Mouse (Mus musculus) myocyte (in vitro differentiated cells): Measurements from ENCODE around the gene Cdkl5. TPM values are rescaled to one million over a fixed set of nuclear protein-coding genes. Genes with fewer than 3 reads are reported as not detected.

Experiments
- H3K27me3 ChIP-seq: one replicate; pipeline ENCODE4 v1.6.1; 2011; ENCODE audit not compliant: control insufficient read depth, insufficient read depth, insufficient read length
- H3K36me3 ChIP-seq: one replicate; pipeline ENCODE4 v1.6.1; 2011; ENCODE audit not compliant: control insufficient read depth, insufficient read depth
- H3K4me2 ChIP-seq: one replicate; pipeline ENCODE4 v1.6.1; 2011; ENCODE audit warnings: low read depth, control low read depth
- H3K4me3 ChIP-seq: one replicate; pipeline ENCODE4 v1.5.1; 2011; ENCODE audit warnings: mild to moderate bottlenecking, control low read depth, moderate library complexity
- H3K79me2 ChIP-seq: one replicate; pipeline ENCODE4 v1.6.1; 2011; ENCODE audit not compliant: control insufficient read depth, insufficient read depth
- H3ac ChIP-seq: one replicate; pipeline ENCODE4 v1.6.1; 2011; ENCODE audit not compliant: control insufficient read depth, insufficient read length
- CEBPB ChIP-seq: IDR thresholded peaks from 2 replicates; pipeline ENCODE4 v1.6.1; 2011; ENCODE audit warnings: mild to moderate bottlenecking, moderate library complexity; ENCODE audit not compliant: poor library complexity, insufficient read depth, severe bottlenecking
- E2F4 ChIP-seq: IDR thresholded peaks from one replicate; pipeline ENCODE4 v1.6.1; 2011; ENCODE audit warnings: mild to moderate bottlenecking, control low read depth, moderate library complexity; ENCODE audit not compliant: insufficient read depth
- MAX ChIP-seq: IDR thresholded peaks from one replicate; pipeline ENCODE4 v1.6.1; 2011; ENCODE audit warnings: low read depth, mild to moderate bottlenecking, control low read depth
- MYOD1 ChIP-seq, 3 experiments: IDR thresholded peaks; one replicate each; pipeline ENCODE4 v1.6.1; 2011; ENCODE audit warnings: control low read depth in 2 of 3, low read depth in 2 of 3, mild to moderate bottlenecking in 2 of 3, moderate library complexity in 1 of 3; ENCODE audit not compliant: insufficient read length in 2 of 3, control insufficient read depth in 1 of 3
- MYOG ChIP-seq, 3 experiments: IDR thresholded peaks; one replicate each; pipeline ENCODE4 v1.6.1; 2011; ENCODE audit warnings: control low read depth in 2 of 3, low read depth in 2 of 3, mild to moderate bottlenecking in 2 of 3; ENCODE audit not compliant: insufficient read length in 2 of 3, control insufficient read depth in 1 of 3, insufficient read depth in 1 of 3
- POLR2A ChIP-seq: IDR thresholded peaks from one replicate; pipeline ENCODE4 v1.6.1; 2011; ENCODE audit warnings: low read depth, mild to moderate bottlenecking, control low read depth, moderate library complexity; ENCODE audit not compliant: insufficient read length
- POLR2AphosphoS2 ChIP-seq: IDR thresholded peaks from one replicate; pipeline ENCODE4 v1.6.1; 2011; ENCODE audit warnings: low read depth, control low read depth; ENCODE audit not compliant: insufficient read length
- REST ChIP-seq: IDR thresholded peaks from one replicate; pipeline ENCODE4 v1.6.1; 2011; ENCODE audit warnings: mild to moderate bottlenecking, control low read depth, moderate library complexity; ENCODE audit not compliant: insufficient read depth, insufficient read length
- SRF ChIP-seq: IDR thresholded peaks from one replicate; pipeline ENCODE4 v1.6.1; 2011; ENCODE audit warnings: low read depth; ENCODE audit not compliant: control insufficient read depth, insufficient read length
- TCF12 ChIP-seq: IDR thresholded peaks from one replicate; pipeline ENCODE4 v1.6.1; 2011; ENCODE audit warnings: mild to moderate bottlenecking, control low read depth; ENCODE audit not compliant: poor library complexity, insufficient read depth, severe bottlenecking
- TCF3 ChIP-seq: IDR thresholded peaks from one replicate; pipeline ENCODE4 v1.6.1; 2011; ENCODE audit warnings: low read depth, control low read depth; ENCODE audit not compliant: insufficient read length
- USF1 ChIP-seq: IDR thresholded peaks from one replicate; pipeline ENCODE4 v1.6.1; 2011; ENCODE audit warnings: low read depth, mild to moderate bottlenecking, control low read depth, moderate library complexity
- polyA plus RNA-seq: library from polyadenylated mRNA; unstranded; fragments of >200 nt; fragmentation: generic; extraction: Trizol; gene quantifications from one replicate; pipeline ENCODE4 v1.2.1, GENCODE M21; 2012; ENCODE audit warnings: missing spikeins

Cdkl5 gene
- polyA plus RNA-seq, 1 experiment = 0.43 TPM

DNA sequence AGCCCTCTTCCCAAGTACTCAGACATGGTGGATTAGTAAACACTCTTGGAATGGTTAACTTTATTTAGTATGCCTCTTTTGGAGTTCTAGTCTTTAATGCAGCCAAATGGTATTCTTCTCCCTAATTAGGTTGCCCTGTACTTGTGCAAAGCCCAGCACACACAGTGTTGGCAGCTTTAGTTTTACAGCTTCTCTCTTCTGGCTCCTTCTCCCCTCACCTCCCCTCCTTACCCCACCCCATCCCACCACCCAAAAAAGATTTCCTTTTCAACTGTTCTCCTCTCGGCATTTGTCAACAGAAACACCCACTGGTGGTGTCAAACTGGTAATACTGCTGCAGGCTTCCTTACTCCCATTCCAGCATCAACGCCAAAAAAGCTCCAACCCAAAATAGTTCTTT is 1.8 kb downstream of the Cdkl5 start:
- TF ChIP-seq REST (no peak), MAX (no peak), E2F4 (no peak), MYOD1 (IDR thresholded peaks at IDR 0.05; ENCODE audit: control insufficient read depth in 1 of 3, insufficient read length in 2 of 3, low read depth in 2 of 3) (no peak), POLR2A (no peak), POLR2AphosphoS2 (no peak), CEBPB (no peak), MYOG (IDR thresholded peaks at IDR 0.05; ENCODE audit: control insufficient read depth in 1 of 3, insufficient read depth in 1 of 3, insufficient read length in 2 of 3, low read depth in 2 of 3) (no peak), TCF3 (no peak), TCF12 (no peak), SRF (no peak), USF1 (no peak)
- Histone ChIP-seq H3K4me3 (no peak overlapping the region), H3ac (no peak overlapping the region), H3K27me3 (no peaks in the 10 kb centered on the region), H3K79me2 (no peaks in the 10 kb centered on the region), H3K4me2 (no peak overlapping the region), H3K36me3 (no peaks in the 10 kb centered on the region)

DNA sequence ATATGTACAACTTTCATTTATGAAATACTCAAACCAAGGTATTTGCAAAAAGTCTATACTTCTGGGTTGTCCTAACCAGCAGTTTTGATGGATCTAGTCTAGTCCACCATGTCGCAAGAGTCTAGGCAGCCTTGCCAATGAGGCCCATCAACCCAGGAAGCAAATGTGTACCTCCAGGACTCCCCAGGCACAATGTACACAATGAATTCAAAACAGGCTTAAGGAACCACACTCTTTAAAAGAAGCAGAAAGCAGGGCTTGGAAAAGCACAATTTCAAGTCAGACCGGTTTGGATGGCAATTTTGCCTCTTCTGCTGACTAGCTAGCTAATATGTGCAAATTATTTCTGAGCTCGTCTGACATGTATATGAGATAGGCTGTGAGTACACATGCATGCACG is 4.2 kb downstream of the Cdkl5 start:
- H3K4me2 ChIP-seq = no peak overlapping the region
- H3K4me3 ChIP-seq = no peak overlapping the region
- no peak for TF ChIP-seq USF1
- no peaks in the 10 kb centered on the region for H3K27me3 ChIP-seq
- no peaks in the 10 kb centered on the region for H3K36me3 ChIP-seq
- H3ac ChIP-seq = no peak overlapping the region
- no peaks in the 10 kb centered on the region for H3K79me2 ChIP-seq

DNA sequence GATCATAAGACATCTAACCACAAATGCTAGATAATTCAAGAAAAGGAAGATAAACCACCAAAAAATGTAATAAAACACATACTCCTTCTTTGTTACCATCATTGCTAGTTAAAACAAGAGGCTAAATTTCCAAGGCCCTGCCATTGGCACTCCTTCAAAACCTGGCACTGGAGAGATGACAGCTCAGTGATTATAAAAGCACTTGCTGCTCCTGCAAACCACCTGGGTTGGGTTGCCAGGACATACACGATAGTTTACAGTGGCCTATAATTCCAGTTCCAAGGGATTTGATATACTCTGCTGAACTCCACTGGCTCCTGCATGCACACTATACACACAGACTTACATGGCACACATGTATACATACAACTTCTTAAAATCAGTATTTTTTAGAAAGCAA is 16.6 kb downstream of the Cdkl5 start:
- no peak for TF ChIP-seq USF1
- no peak for TF ChIP-seq REST
- no peak for TF ChIP-seq TCF12
- TF ChIP-seq TCF3 = no peak
- TF ChIP-seq MYOD1 (IDR thresholded peaks at IDR 0.05; ENCODE audit: control insufficient read depth in 1 of 3, insufficient read length in 2 of 3, low read depth in 2 of 3) = no peak
- no peak for TF ChIP-seq CEBPB
- no peak for TF ChIP-seq SRF
- no peak for TF ChIP-seq MAX
- TF ChIP-seq POLR2AphosphoS2 = no peak
- no peak for TF ChIP-seq POLR2A
- TF ChIP-seq MYOG (IDR thresholded peaks at IDR 0.05; ENCODE audit: control insufficient read depth in 1 of 3, insufficient read depth in 1 of 3, insufficient read length in 2 of 3, low read depth in 2 of 3) = no peak
- TF ChIP-seq E2F4 = no peak
- no peaks in the 10 kb centered on the region for H3K27me3 ChIP-seq
- no peak overlapping the region for H3ac ChIP-seq

DNA sequence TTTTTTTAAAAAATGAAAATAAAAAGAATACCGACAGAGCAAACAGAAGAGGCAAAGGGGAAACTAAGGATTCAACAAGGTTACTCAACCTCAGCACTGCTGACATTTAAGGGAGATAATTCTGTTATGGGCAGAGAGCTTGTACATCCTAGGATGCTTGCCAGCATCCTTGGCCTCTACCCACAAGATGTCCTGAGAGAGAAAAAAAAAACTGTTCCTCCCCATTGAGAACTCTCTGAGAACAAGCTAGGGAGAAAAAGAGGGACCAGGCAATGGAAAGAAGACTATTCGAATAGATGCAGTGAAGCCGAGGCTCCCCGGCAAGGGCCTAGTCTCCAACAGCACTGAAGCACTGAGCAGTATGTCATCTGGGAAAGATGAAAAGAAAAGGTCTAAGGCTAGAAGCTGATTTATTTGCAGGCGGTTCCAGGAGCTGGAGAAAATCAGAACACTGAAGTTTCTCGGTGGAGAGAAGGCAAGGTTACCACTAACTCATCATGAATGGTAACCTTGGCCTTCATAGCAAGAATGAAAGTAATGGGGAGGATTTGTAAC is 22.4 kb downstream of the Cdkl5 start:
- TF ChIP-seq MYOG (IDR thresholded peaks at IDR 0.05; ENCODE audit: control insufficient read depth in 1 of 3, insufficient read depth in 1 of 3, insufficient read length in 2 of 3, low read depth in 2 of 3) = no peak
- no peak for TF ChIP-seq E2F4
- TF ChIP-seq SRF = no peak
- no peak for TF ChIP-seq CEBPB
- TF ChIP-seq TCF3 = no peak
- no peak for TF ChIP-seq MYOD1 (IDR thresholded peaks at IDR 0.05; ENCODE audit: control insufficient read depth in 1 of 3, insufficient read length in 2 of 3, low read depth in 2 of 3)
- TF ChIP-seq POLR2A = no peak
- no peak for TF ChIP-seq TCF12
- TF ChIP-seq REST = no peak
- no peaks in the 10 kb centered on the region for H3K36me3 ChIP-seq
- no peaks in the 10 kb centered on the region for H3K79me2 ChIP-seq
- H3K4me2 ChIP-seq = no peak overlapping the region
- H3K4me3 ChIP-seq = no peak overlapping the region
- no peak overlapping the region for H3ac ChIP-seq
- no peaks in the 10 kb centered on the region for H3K27me3 ChIP-seq

More for the DNA sequence above, 16.6 kb downstream of the Cdkl5 start:
- no peaks in the 10 kb centered on the region for H3K36me3 ChIP-seq
- H3K79me2 ChIP-seq = no peaks in the 10 kb centered on the region
- no peak overlapping the region for H3K4me3 ChIP-seq
- no peak overlapping the region for H3K4me2 ChIP-seq

DNA sequence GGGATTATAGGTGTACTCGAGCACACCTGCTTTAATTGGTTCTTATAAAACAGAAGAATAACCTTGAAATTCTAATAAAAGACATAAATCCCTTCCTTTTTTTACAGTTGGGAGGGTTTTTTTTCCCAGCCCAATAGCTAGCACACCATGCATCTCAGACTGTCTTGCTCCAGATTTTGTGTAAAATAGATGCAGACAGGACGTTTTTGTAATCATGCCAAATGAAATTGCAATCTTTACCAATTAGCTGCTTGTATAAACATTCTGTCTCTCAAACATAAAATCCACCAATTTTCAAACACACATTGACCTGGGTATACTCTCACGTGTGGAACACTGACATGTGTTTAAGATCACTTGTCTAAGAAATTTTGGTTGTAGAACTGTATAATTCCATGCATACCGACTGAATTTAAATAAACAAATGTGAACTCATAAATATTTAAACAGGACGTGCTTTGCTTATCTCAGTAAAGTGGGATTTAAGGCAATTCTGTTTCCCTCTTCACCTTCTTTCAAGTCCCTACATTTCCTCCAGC is 35.8 kb downstream of the Cdkl5 start:
- TF ChIP-seq MYOG (IDR thresholded peaks at IDR 0.05; ENCODE audit: control insufficient read depth in 1 of 3, insufficient read depth in 1 of 3, insufficient read length in 2 of 3, low read depth in 2 of 3) = no peak
- no peak overlapping the region for H3K4me3 ChIP-seq
- H3K36me3 ChIP-seq = no peaks in the 10 kb centered on the region
- no peak overlapping the region for H3K4me2 ChIP-seq
- H3K27me3 ChIP-seq = no peaks in the 10 kb centered on the region
- no peak overlapping the region for H3ac ChIP-seq
- no peaks in the 10 kb centered on the region for H3K79me2 ChIP-seq
